Mouse (Mus musculus): Measurements from ENCODE around the gene Psma2. TPM values are rescaled to one million over a fixed set of nuclear protein-coding genes. Genes with fewer than 3 reads are reported as not detected.
A peak's percentile ranks its signal among the peaks of the same experiment; 100 is the strongest.

Gene Psma2
- polyA plus RNA-seq (2014; fragmentation: Nextera tagmentation; extraction: Ambion mirVana) = 169 and 175 TPM in 2 replicates

DNA sequence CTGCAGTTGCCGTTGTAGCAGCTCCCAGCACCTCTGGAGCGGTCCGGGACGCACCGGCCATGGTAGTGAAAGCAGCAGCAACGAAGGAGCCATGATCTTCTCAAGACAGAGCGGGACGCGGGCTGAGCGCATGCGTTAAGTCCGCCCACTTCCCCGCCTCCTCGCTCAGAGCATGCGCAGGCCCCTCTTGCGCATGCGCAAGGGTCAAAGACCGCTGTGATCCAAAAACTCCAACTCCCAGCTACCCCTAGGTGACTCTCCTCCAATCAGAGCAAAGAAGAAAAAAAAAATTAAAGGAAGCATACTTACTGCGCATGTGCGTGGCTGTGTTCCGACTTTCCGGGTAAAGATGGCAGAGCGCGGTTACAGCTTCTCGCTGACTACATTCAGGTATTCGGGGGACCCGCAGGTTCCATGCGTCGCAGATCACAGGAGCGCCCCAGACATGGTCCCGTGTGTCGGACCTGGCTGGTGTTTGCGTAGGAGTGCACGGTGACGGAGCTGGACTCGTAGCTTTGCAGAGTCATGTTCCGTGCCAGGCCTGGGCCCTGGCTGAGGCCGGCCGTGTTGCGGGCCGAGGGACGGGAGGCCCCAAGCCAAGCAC is at the start of gene Psma2, which contains the start of gene Mrpl32:
Gene Psma2, plus strand, starts transcription at position 315 of the 604 bp plus-strand sequence.
Gene Mrpl32, minus strand, starts transcription at position 240 of the 604 bp plus-strand sequence.
- peak within 1 kb of the TSS; percentile 86 for H3K9ac ChIP-seq (ENCODE audit: low read depth, low read length)
- H3K4me1 ChIP-seq (ENCODE audit: control insufficient read depth, insufficient read depth, low read length) = no peaks in the 10 kb centered on the region
- H3K27ac ChIP-seq (ENCODE audit: low read depth, low read length) = peak within 1 kb of the TSS; percentile 64; the same call in 1 of the 2 replicates
- peaks cover 8% of the 10 kb centered on the region for H3K36me3 ChIP-seq (ENCODE audit: control insufficient read depth, insufficient read depth, low read length)
- peak within 1 kb of the TSS; percentile 75 for H3K4me2 ChIP-seq
- ATAC-seq (replicated peaks; ENCODE audit: insufficient number of reproducible peaks, low FRiP score, low TSS enrichment) = peak; percentile 99
- no peaks in the 10 kb centered on the region for H3K9me3 ChIP-seq (replicated peaks; ENCODE audit: control insufficient read depth, low read length)
- H3K4me3 ChIP-seq (ENCODE audit: low read depth, low read length) = peak within 1 kb of the TSS; percentile 95
- WGBS (ENCODE audit: insufficient replicate concordance) = under 1% methylated on average over 42 of the region's 42 CpGs
- no peaks in the 10 kb centered on the region for H3K27me3 ChIP-seq (ENCODE audit: control insufficient read depth, insufficient read depth, low read length)

DNA sequence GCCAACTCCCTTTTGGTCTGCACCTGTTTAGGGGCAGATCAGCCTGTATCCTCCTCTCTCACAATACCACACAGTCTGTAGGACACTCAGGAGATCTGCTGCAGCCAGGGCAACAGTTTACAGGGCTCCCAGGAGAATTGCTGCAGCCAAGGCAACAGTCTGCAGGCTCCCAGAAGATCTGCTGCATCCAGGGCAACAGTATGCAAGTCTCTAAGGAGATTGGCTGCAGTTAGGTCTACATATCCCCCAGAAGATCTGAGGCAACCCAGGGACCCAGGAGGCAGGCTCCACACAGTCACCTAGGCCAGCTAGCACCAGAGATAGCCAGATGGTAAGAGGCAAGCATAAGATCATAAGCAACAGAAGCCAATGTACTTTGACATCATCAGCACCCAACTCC is 38.9 kb upstream of the Psma2 start:
- no peaks in the 10 kb centered on the region for H3K36me3 ChIP-seq (ENCODE audit: control insufficient read depth, insufficient read depth, low read length)

DNA sequence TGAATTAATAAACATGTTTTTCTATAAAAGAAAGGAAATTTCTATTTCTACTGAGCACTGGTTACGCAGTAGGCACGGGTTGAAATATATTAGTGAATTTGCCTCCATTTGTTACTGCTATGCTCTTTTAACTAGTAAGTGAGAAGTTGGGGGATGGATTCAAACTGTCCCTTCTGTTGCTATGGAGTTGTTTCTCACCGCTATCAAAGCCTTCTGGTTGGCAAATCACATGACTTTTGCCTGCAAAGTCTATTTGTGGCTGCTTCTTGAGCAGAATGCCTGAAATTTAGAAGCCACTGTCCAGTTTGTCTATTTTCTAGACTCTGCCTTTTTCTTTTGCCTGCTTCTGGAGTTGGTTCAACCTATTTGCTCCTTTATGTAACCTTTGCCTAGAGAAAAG is 32.6 kb upstream of the Psma2 start:
- Histone ChIP-seq H3K9me3 (replicated peaks; ENCODE audit: control insufficient read depth, low read length) (no peaks in the 10 kb centered on the region), H3K4me1 (ENCODE audit: control insufficient read depth, insufficient read depth, low read length) (no peaks in the 10 kb centered on the region), H3K9ac (ENCODE audit: low read depth, low read length) (no peak overlapping the region), H3K36me3 (ENCODE audit: control insufficient read depth, insufficient read depth, low read length) (no peaks in the 10 kb centered on the region), H3K4me2 (no peak overlapping the region), H3K4me3 (ENCODE audit: low read depth, low read length) (no peak overlapping the region), H3K27ac (ENCODE audit: low read depth, low read length) (no peak overlapping the region), H3K27me3 (ENCODE audit: control insufficient read depth, insufficient read depth, low read length) (no peaks in the 10 kb centered on the region)
- ATAC-seq (replicated peaks; ENCODE audit: insufficient number of reproducible peaks, low FRiP score, low TSS enrichment) = no peak
- WGBS (ENCODE audit: insufficient replicate concordance) = 70% methylated on average over 3 of the region's 3 CpGs

More for the DNA sequence above, 38.9 kb upstream of the Psma2 start:
- no peaks in the 10 kb centered on the region for H3K9me3 ChIP-seq (replicated peaks; ENCODE audit: control insufficient read depth, low read length)
- H3K27me3 ChIP-seq (ENCODE audit: control insufficient read depth, insufficient read depth, low read length) = no peaks in the 10 kb centered on the region
- H3K27ac ChIP-seq (ENCODE audit: low read depth, low read length) = no peak overlapping the region
- no peak for ATAC-seq (replicated peaks; ENCODE audit: insufficient number of reproducible peaks, low FRiP score, low TSS enrichment)
- H3K9ac ChIP-seq (ENCODE audit: low read depth, low read length) = no peak overlapping the region
- no peak overlapping the region for H3K4me2 ChIP-seq
- no peaks in the 10 kb centered on the region for H3K4me1 ChIP-seq (ENCODE audit: control insufficient read depth, insufficient read depth, low read length)
- no peak overlapping the region for H3K4me3 ChIP-seq (ENCODE audit: low read depth, low read length)

DNA sequence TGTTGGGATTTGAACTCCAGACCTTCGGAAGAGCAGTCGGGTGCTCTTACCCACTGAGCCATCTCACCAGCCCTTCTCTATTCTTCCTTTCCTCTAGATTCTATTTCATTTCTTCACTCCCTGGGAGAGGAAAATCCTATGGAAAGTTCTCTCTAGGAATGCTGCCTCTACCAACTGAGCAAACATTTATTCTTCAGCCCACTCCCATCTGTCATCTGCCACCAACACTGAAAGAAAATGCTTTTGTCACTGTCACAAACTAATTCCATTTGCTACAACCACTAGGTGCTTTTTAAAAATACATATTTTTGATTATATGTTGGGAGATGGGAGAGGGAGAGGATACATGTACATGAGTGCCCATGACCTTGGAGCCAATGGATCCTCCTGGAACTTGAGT is 10.3 kb upstream of the Psma2 start:
- H3K9ac ChIP-seq (ENCODE audit: low read depth, low read length) = no peak overlapping the region
- no peak for ATAC-seq (replicated peaks; ENCODE audit: insufficient number of reproducible peaks, low FRiP score, low TSS enrichment)
- H3K27me3 ChIP-seq (ENCODE audit: control insufficient read depth, insufficient read depth, low read length) = no peaks in the 10 kb centered on the region
- H3K4me1 ChIP-seq (ENCODE audit: control insufficient read depth, insufficient read depth, low read length) = no peaks in the 10 kb centered on the region
- no peak overlapping the region for H3K4me2 ChIP-seq
- 89% methylated on average over 2 of the region's 2 CpGs for WGBS (ENCODE audit: insufficient replicate concordance)
- H3K9me3 ChIP-seq (replicated peaks; ENCODE audit: control insufficient read depth, low read length) = no peaks in the 10 kb centered on the region
- no peak overlapping the region for H3K27ac ChIP-seq (ENCODE audit: low read depth, low read length)
- H3K36me3 ChIP-seq (ENCODE audit: control insufficient read depth, insufficient read depth, low read length) = no peaks in the 10 kb centered on the region
- H3K4me3 ChIP-seq (ENCODE audit: low read depth, low read length) = no peak overlapping the region

DNA sequence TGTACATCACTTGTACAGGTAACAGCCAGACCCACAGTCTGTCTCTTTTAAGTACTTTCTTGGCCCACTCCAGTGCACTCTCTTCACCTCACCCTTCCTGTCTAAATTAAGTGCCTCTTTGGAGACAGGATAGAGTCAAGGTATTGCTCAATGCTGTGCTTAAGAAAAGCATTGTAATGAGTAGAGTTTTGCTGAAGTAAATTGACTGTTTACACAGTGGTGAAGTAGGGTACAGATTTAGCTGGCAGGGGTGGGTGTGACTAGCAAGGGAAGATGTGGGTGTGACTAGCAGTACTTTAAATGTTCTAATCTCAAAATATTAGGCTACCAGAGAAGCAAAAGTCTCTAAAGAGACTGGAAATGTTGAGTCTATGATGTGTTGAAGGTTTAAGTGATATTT is 5.4 kb upstream of the Psma2 start:
- H3K4me1 ChIP-seq (ENCODE audit: control insufficient read depth, insufficient read depth, low read length) = no peaks in the 10 kb centered on the region
- no peak for ATAC-seq (replicated peaks; ENCODE audit: insufficient number of reproducible peaks, low FRiP score, low TSS enrichment)

DNA sequence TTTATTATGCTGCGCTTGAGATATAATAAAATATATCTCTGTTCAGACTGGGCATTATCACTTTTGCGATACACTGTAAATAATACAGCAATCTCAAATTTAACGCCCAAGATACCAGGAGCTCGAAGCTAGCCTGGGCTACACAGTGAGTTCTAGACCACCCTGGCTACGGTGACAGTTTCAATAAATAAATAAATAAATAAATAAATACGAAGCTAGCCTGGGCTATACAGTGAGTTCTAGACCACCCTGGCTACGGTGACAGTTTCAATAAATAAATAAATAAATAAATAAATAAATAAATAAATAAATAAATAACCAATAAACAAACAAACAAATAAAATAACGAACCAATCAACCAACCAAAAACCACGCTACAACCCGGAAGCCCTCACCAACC is 577 bp upstream of the Psma2 start:
- Histone ChIP-seq H3K27me3 (ENCODE audit: control insufficient read depth, insufficient read depth, low read length) (no peaks in the 10 kb centered on the region), H3K27ac (ENCODE audit: low read depth, low read length) (0 out of 2 replicates have a peak overlapping the region, but pooled peaks have one; percentile 22), H3K9me3 (replicated peaks; ENCODE audit: control insufficient read depth, low read length) (no peaks in the 10 kb centered on the region), H3K36me3 (ENCODE audit: control insufficient read depth, insufficient read depth, low read length) (peaks cover 5% of the 10 kb centered on the region; the same call in 1 of the 2 replicates), H3K9ac (ENCODE audit: low read depth, low read length) (peak overlapping the region; percentile 83), H3K4me2 (peak overlapping the region; percentile 73), H3K4me3 (ENCODE audit: low read depth, low read length) (peak overlapping the region; percentile 95), H3K4me1 (ENCODE audit: control insufficient read depth, insufficient read depth, low read length) (no peaks in the 10 kb centered on the region)
- 7% methylated on average over 10 of the region's 10 CpGs for WGBS (ENCODE audit: insufficient replicate concordance)
- ATAC-seq (replicated peaks; ENCODE audit: insufficient number of reproducible peaks, low FRiP score, low TSS enrichment) = peak; percentile 39; the same call in 1 of the 2 replicates

More for the DNA sequence above, 5.4 kb upstream of the Psma2 start:
- Histone ChIP-seq H3K27ac (ENCODE audit: low read depth, low read length) (no peak overlapping the region), H3K4me3 (ENCODE audit: low read depth, low read length) (no peak overlapping the region), H3K9me3 (replicated peaks; ENCODE audit: control insufficient read depth, low read length) (no peaks in the 10 kb centered on the region), H3K9ac (ENCODE audit: low read depth, low read length) (no peak overlapping the region), H3K27me3 (ENCODE audit: control insufficient read depth, insufficient read depth, low read length) (no peaks in the 10 kb centered on the region), H3K4me2 (no peak overlapping the region), H3K36me3 (ENCODE audit: control insufficient read depth, insufficient read depth, low read length) (peaks cover 3% of the 10 kb centered on the region; the same call in 1 of the 2 replicates)

DNA sequence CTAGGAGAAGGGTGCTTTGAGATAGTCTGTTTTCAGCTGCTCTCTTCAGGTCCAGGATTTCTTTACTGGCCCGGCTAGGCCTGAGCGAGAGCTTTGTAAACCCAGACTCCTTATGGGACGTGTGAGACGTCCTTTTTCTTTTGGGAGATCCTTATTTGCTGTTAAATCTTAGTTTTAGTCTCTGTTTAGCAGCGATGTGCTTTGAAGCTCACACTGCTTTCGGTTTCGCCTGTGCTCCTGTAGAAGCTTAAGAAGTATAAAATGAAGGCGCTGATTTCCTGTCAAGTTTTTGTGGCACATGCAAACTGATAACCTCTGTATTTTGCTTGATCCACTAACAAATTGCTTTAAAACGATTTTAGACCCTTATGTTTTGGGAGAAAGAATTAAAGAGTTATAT is 513 bp downstream of the Psma2 start:
- H3K27me3 ChIP-seq (ENCODE audit: control insufficient read depth, insufficient read depth, low read length) = no peaks in the 10 kb centered on the region
- H3K9ac ChIP-seq (ENCODE audit: low read depth, low read length) = peak overlapping the region; percentile 86
- 2% methylated on average over 9 of the region's 9 CpGs for WGBS (ENCODE audit: insufficient replicate concordance)
- no peaks in the 10 kb centered on the region for H3K4me1 ChIP-seq (ENCODE audit: control insufficient read depth, insufficient read depth, low read length)
- peak overlapping the region; percentile 95 for H3K4me3 ChIP-seq (ENCODE audit: low read depth, low read length)
- H3K36me3 ChIP-seq (ENCODE audit: control insufficient read depth, insufficient read depth, low read length) = peaks cover 11% of the 10 kb centered on the region
- no peak for ATAC-seq (replicated peaks; ENCODE audit: insufficient number of reproducible peaks, low FRiP score, low TSS enrichment)
- peak overlapping the region; percentile 64; the same call in 1 of the 2 replicates for H3K27ac ChIP-seq (ENCODE audit: low read depth, low read length)
- no peaks in the 10 kb centered on the region for H3K9me3 ChIP-seq (replicated peaks; ENCODE audit: control insufficient read depth, low read length)
- peak overlapping the region; percentile 75 for H3K4me2 ChIP-seq

DNA sequence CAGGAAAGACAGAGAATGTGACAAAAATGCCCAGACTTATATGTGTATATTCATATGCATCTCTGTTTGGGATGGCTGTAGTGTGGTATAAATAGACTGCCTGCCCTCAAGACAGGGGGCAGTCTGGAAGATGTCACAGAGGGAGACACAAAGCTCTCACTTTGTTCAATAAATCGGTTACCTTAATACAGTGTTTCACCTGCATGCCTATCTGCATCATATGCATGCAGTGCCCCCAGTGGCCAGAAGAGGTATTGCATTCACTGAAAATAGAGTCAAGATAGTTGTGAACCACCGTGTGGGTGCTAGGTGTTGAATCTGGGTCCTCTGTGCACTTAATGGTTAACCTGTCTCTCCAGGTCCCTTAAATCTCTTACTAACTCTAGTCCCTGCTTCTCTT is 5.7 kb downstream of the Psma2 start:
- H3K4me1 ChIP-seq (ENCODE audit: control insufficient read depth, insufficient read depth, low read length) = no peaks in the 10 kb centered on the region
- H3K4me2 ChIP-seq = no peak overlapping the region
- H3K9me3 ChIP-seq (replicated peaks; ENCODE audit: control insufficient read depth, low read length) = no peaks in the 10 kb centered on the region
- peaks cover 22% of the 10 kb centered on the region for H3K36me3 ChIP-seq (ENCODE audit: control insufficient read depth, insufficient read depth, low read length)
- H3K9ac ChIP-seq (ENCODE audit: low read depth, low read length) = no peak overlapping the region
- H3K4me3 ChIP-seq (ENCODE audit: low read depth, low read length) = no peak overlapping the region
- no peak for ATAC-seq (replicated peaks; ENCODE audit: insufficient number of reproducible peaks, low FRiP score, low TSS enrichment)
- 44% methylated on average over 2 of the region's 2 CpGs for WGBS (ENCODE audit: insufficient replicate concordance)
- H3K27me3 ChIP-seq (ENCODE audit: control insufficient read depth, insufficient read depth, low read length) = no peaks in the 10 kb centered on the region
- H3K27ac ChIP-seq (ENCODE audit: low read depth, low read length) = no peak overlapping the region

Data from heart, embryonic 11.5 days (tissue).